Mouse (Mus musculus) MEL (cell line): ENCODE data around the gene Aamp.

Experiments
- CTCF ChIP-seq, 3 experiments: IDR thresholded peaks in 2 of 3; conservative IDR thresholded peaks in 1 of 3; 2 replicates each; pipeline ENCODE4 v1.5.1; 2011 to 2012; ENCODE audit warnings: low read length in 3 of 3, low read depth in 2 of 3, mild to moderate bottlenecking in 2 of 3, improper control_type of control experiment in 1 of 3, inconsistent platforms in 1 of 3, mixed read lengths in 1 of 3, moderate library complexity in 1 of 3; ENCODE audit not compliant: control insufficient read depth in 1 of 3, insufficient read depth in 1 of 3, poor library complexity in 1 of 3, severe bottlenecking in 1 of 3
- E2F4 ChIP-seq: IDR thresholded peaks from 2 replicates; pipeline ENCODE4 v1.6.1; 2011; ENCODE audit warnings: low read depth, low read length, improper control_type of control experiment, borderline replicate concordance
- GABPA ChIP-seq: IDR thresholded peaks from 2 replicates; pipeline ENCODE4 v1.6.1; 2012; ENCODE audit warnings: low read depth, mild to moderate bottlenecking, inconsistent platforms, low read length, improper control_type of control experiment, moderate library complexity
- NRF1 ChIP-seq: IDR thresholded peaks from 2 replicates; pipeline ENCODE4 v1.6.1; 2014; ENCODE audit warnings: low read depth, mild to moderate bottlenecking, inconsistent platforms, low read length, improper control_type of control experiment, moderate library complexity; ENCODE audit not compliant: poor library complexity, insufficient read depth, severe bottlenecking
- POLR2A ChIP-seq, 2 experiments: IDR thresholded peaks; 2 replicates each; pipeline ENCODE4 v1.6.1; 2011 to 2012; ENCODE audit warnings: low read length in 2 of 2, mild to moderate bottlenecking in 2 of 2, control low read depth in 1 of 2, improper control_type of control experiment in 1 of 2, low read depth in 1 of 2, moderate library complexity in 1 of 2; ENCODE audit not compliant: control insufficient read depth in 1 of 2, insufficient read depth in 1 of 2, poor library complexity in 1 of 2
- TBP ChIP-seq: IDR thresholded peaks from 2 replicates; pipeline ENCODE4 v1.8.0; 2011; ENCODE audit warnings: low read depth, low read length, improper control_type of control experiment
- USF2 ChIP-seq, 2 experiments: IDR thresholded peaks; 2 replicates each; pipeline ENCODE4 v1.6.1; 2011 to 2012; ENCODE audit warnings: improper control_type of control experiment in 2 of 2, low read length in 2 of 2, borderline replicate concordance in 1 of 2, inconsistent platforms in 1 of 2, low read depth in 1 of 2, mild to moderate bottlenecking in 1 of 2; ENCODE audit not compliant: insufficient read depth in 1 of 2

GRCm38 (mm10) chr1:74250096-74250495 is 34.4 kb downstream of the Aamp start:
- TF ChIP-seq GABPA = no peak
- TF ChIP-seq NRF1 = no peak
- no peak for TF ChIP-seq USF2 (IDR thresholded peaks at IDR 0.05; ENCODE audit: borderline replicate concordance in 1 of 2, insufficient read depth in 1 of 2, low read depth in 1 of 2, low read length in 2 of 2)
- no peak for TF ChIP-seq POLR2A (IDR thresholded peaks at IDR 0.05; ENCODE audit: control insufficient read depth in 1 of 2, insufficient read depth in 1 of 2, low read depth in 1 of 2, low read length in 2 of 2, poor library complexity in 1 of 2)
- TF ChIP-seq CTCF (IDR thresholded peaks at IDR 0.05 in 2 of 3, conservative IDR thresholded peaks at IDR 0.05 in 1 of 3; ENCODE audit: control insufficient read depth in 1 of 3, insufficient read depth in 1 of 3, low read depth in 2 of 3, low read length in 3 of 3, poor library complexity in 1 of 3, severe bottlenecking in 1 of 3) = no peak
- no peak for TF ChIP-seq TBP
- no peak for TF ChIP-seq E2F4
